Mouse (Mus musculus) lung, embryonic 14.5 days (tissue): ENCODE data around the gene Bcl11a. TPM values are rescaled to one million over a fixed set of nuclear protein-coding genes. Genes with fewer than 3 reads are reported as not detected.
A peak's percentile ranks its signal among the peaks of the same experiment; 100 is the strongest.

ENCODE experiments used
- ATAC-seq: fragments of 200-750 bp; cut with Nextera tagmentation; 2 replicates; pipeline ENCODE4 v1.8.0; 2017; ENCODE audit warnings: mild to moderate bottlenecking, moderate TSS enrichment, moderate library complexity; ENCODE audit not compliant: insufficient read depth
- DNase-seq: peaks from one replicate; pipeline ENCODE4 v3.0.0-alpha.2; 2015
- H3K27ac ChIP-seq: fragments of 300-500 bp; sonication (generic); 2 replicates; pipeline ENCODE4 v1.5.1; 2014; ENCODE audit warnings: low read depth, mild to moderate bottlenecking, moderate library complexity
- H3K27me3 ChIP-seq: fragments of 300-500 bp; sonication (generic); 2 replicates; pipeline ENCODE4 v1.6.1; 2014; ENCODE audit warnings: low read length, control low read depth; ENCODE audit not compliant: insufficient read depth
- H3K36me3 ChIP-seq: fragments of 300-500 bp; sonication (generic); 2 replicates; pipeline ENCODE4 v1.6.1; 2014; ENCODE audit warnings: control low read depth; ENCODE audit not compliant: insufficient read depth
- H3K4me1 ChIP-seq: fragments of 300-500 bp; sonication (generic); 2 replicates; pipeline ENCODE4 v1.6.1; 2014; ENCODE audit warnings: antibody characterized with exemption, control low read depth; ENCODE audit not compliant: insufficient read depth
- H3K4me2 ChIP-seq: fragments of 300-500 bp; sonication (generic); 2 replicates; pipeline ENCODE4 v1.6.1; 2014; ENCODE audit warnings: mild to moderate bottlenecking
- H3K4me3 ChIP-seq: fragments of 300-500 bp; sonication (generic); 2 replicates; pipeline ENCODE4 v1.5.1; 2014; ENCODE audit warnings: low read depth, low read length
- H3K9ac ChIP-seq: fragments of 300-500 bp; sonication (generic); 2 replicates; pipeline ENCODE4 v1.6.1; 2014
- H3K9me3 ChIP-seq: fragments of 300-500 bp; sonication (generic); 2 replicates; pipeline ENCODE4 v1.6.1; 2016; ENCODE audit warnings: low read depth, low read length, control low read depth
- CTCF ChIP-seq: IDR thresholded peaks from 2 replicates; pipeline ENCODE4 v1.5.1; 2016; ENCODE audit warnings: antibody characterized with exemption, low read depth
- WGBS: fragments of 180-500 bp; shearing (Covaris S2); extraction: QIAGEN DNeasy Blood & Tissue Kit; methylation state at CpG from one replicate; pipeline ENCODE4 v1.1.7; 2014; 5-methylcytosine and 5-hydroxymethylcytosine counted together
- polyA plus RNA-seq: library from polyadenylated mRNA; unstranded; fragments of >200 nt; fragmentation: Nextera tagmentation; extraction: Ambion mirVana; gene quantifications from 2 replicates; pipeline ENCODE4 v1.2.1, GENCODE M21; 2014

Bcl11a gene
- polyA plus RNA-seq, 1 experiment from 2014 or later = 21.1 TPM

DNA sequence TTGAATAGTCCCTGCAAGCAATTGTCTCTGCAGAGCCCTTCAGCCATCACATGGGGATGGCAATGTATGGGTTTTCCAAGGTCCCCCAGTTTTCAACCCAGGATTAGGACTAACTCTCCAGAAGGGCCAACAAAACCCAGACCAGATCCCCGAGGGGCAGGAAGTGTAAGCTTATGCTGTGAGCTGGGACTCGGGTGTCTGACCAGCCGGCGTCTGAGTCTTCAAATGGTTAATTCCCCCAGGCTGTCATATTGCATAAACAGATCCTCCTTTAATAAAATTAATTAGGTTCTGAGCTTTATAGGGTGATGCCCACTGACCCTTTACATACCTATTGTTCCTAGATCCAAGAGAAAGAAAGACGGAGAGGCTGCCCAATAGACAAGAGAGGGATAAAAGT lies 17.4 kb upstream of the Bcl11a start:
- H3K36me3 ChIP-seq = no peaks in the 10 kb centered on the region
- H3K4me2 ChIP-seq = peak overlapping the region; percentile 55
- H3K27me3 ChIP-seq = peaks cover 29% of the 10 kb centered on the region
- no peaks in the 10 kb centered on the region for H3K4me1 ChIP-seq
- H3K9ac ChIP-seq = no peak overlapping the region
- H3K4me3 ChIP-seq = peak overlapping the region; percentile 22; the same call in 1 of the 2 replicates
- no peak for DNase-seq
- no peak for ATAC-seq
- no peak for TF ChIP-seq CTCF
- no peak overlapping the region for H3K27ac ChIP-seq
- 7% methylated on average over 5 of the region's 5 CpGs for WGBS
- H3K9me3 ChIP-seq = no peaks in the 10 kb centered on the region

GRCm38 (mm10) chr11:24061819-24062218 lies 16.0 kb upstream of the Bcl11a start:
- H3K4me1 ChIP-seq = no peaks in the 10 kb centered on the region
- H3K4me3 ChIP-seq = peak overlapping the region; percentile 23
- peak; percentile 72; the same call in 1 of the 2 replicates for ATAC-seq
- no peak overlapping the region for H3K9ac ChIP-seq
- H3K9me3 ChIP-seq = no peaks in the 10 kb centered on the region
- no peaks in the 10 kb centered on the region for H3K36me3 ChIP-seq
- DNase-seq = peak; percentile 31
- TF ChIP-seq CTCF = no peak
- WGBS = under 1% methylated on average over 14 of the region's 14 CpGs
- no peak overlapping the region for H3K27ac ChIP-seq
- peaks cover 29% of the 10 kb centered on the region for H3K27me3 ChIP-seq
- H3K4me2 ChIP-seq = peak overlapping the region; percentile 58

GRCm38 (mm10) chr11:24062495-24063096 lies 15.3 kb upstream of the Bcl11a start:
- no peak for ATAC-seq
- no peak overlapping the region for H3K9ac ChIP-seq
- H3K27ac ChIP-seq = no peak overlapping the region
- 13% methylated on average over 9 of the region's 9 CpGs for WGBS
- DNase-seq = no peak
- no peak overlapping the region for H3K4me3 ChIP-seq
- no peaks in the 10 kb centered on the region for H3K36me3 ChIP-seq
- H3K4me1 ChIP-seq = no peaks in the 10 kb centered on the region
- H3K27me3 ChIP-seq = peaks cover 29% of the 10 kb centered on the region
- no peak overlapping the region for H3K4me2 ChIP-seq
- no peak for TF ChIP-seq CTCF
- H3K9me3 ChIP-seq = no peaks in the 10 kb centered on the region

DNA sequence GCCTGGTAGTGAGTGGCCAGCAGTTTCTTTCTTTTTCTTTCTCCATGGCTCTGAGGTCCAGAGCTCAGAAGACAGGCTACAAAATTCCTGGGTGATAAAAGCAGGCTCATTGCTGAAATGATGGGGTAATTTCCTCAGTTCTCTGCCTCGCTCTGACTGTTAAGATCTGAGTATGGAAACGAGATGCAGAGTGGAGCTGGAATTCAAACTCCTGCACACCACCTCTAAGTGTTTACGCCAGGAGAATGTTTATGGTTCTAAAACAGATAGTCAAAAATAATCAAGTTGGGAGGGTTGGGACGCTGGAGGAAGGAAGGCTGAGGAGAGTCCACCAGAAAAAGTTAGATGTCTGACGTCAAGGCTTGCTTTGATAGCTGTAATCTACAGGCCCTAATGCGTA lies 13.6 kb upstream of the Bcl11a start:
- Histone ChIP-seq H3K36me3 (no peaks in the 10 kb centered on the region), H3K9me3 (no peaks in the 10 kb centered on the region), H3K4me1 (no peaks in the 10 kb centered on the region), H3K27ac (no peak overlapping the region), H3K4me3 (no peak overlapping the region), H3K27me3 (peaks cover 27% of the 10 kb centered on the region), H3K4me2 (no peak overlapping the region), H3K9ac (no peak overlapping the region)
- ATAC-seq = no peak
- no peak for TF ChIP-seq CTCF
- no peak for DNase-seq
- WGBS = 66% methylated on average over 6 of the region's 6 CpGs

GRCm38 (mm10) chr11:24065313-24065712 lies 12.5 kb upstream of the Bcl11a start:
- no peak overlapping the region for H3K27ac ChIP-seq
- H3K27me3 ChIP-seq = peaks cover 20% of the 10 kb centered on the region
- no peaks in the 10 kb centered on the region for H3K4me1 ChIP-seq
- DNase-seq (peak; percentile 65), ATAC-seq (peak; percentile 49; the same call in 1 of the 2 replicates)
- H3K4me3 ChIP-seq = no peak overlapping the region
- 46% methylated on average over 4 of the region's 4 CpGs for WGBS
- H3K9ac ChIP-seq = no peak overlapping the region
- no peaks in the 10 kb centered on the region for H3K9me3 ChIP-seq
- no peaks in the 10 kb centered on the region for H3K36me3 ChIP-seq
- H3K4me2 ChIP-seq = no peak overlapping the region
- peak; percentile 53 for TF ChIP-seq CTCF

GRCm38 (mm10) chr11:24074021-24074591 lies 3.8 kb upstream of the Bcl11a start:
- TF ChIP-seq CTCF = no peak
- ATAC-seq (no peak), DNase-seq (peak; percentile 56)
- Histone ChIP-seq H3K36me3 (no peaks in the 10 kb centered on the region), H3K9me3 (no peaks in the 10 kb centered on the region), H3K4me3 (peak overlapping the region; percentile 14), H3K4me1 (0 out of 2 replicates have a peak, but pooled peaks cover 3% of the 10 kb centered on the region), H3K4me2 (peak overlapping the region; percentile 100), H3K27me3 (peaks cover 26% of the 10 kb centered on the region), H3K9ac (no peak overlapping the region), H3K27ac (no peak overlapping the region)
- under 1% methylated on average over 18 of the region's 18 CpGs for WGBS

GRCm38 (mm10) chr11:24074634-24075104 lies 3.2 kb upstream of the Bcl11a start, which contains the start of gene A830031A19Rik:
Gene A830031A19Rik (minus strand): TSS chr11:24075054.
- Histone ChIP-seq H3K4me1 (0 out of 2 replicates have a peak, but pooled peaks cover 3% of the 10 kb centered on the region), H3K9me3 (no peaks in the 10 kb centered on the region), H3K36me3 (no peaks in the 10 kb centered on the region), H3K4me2 (peak within 1 kb of the TSS; percentile 100), H3K9ac (peak within 1 kb of the TSS; percentile 82), H3K27ac (no peak within 1 kb of the TSS), H3K27me3 (peaks cover 26% of the 10 kb centered on the region), H3K4me3 (peak within 1 kb of the TSS; percentile 64)
- TF ChIP-seq CTCF = no peak
- WGBS = under 1% methylated on average over 11 of the region's 11 CpGs
- ATAC-seq (no peak), DNase-seq (no peak)
